Mouse (Mus musculus): ENCODE data around the gene Fam69b.

Gene Fam69b

GRCm38 (mm10) chr2:26598462-26598861 is 29.8 kb upstream of the Fam69b start:
- no peak for DNase-seq (ENCODE audit: low spot score)

- no peak for DNase-seq (ENCODE audit: low spot score)
Measured at GRCm38 (mm10) chr2:26599965-26600364, 28.3 kb upstream of the Fam69b start.

- no peak for DNase-seq (ENCODE audit: low spot score)
Measured at GRCm38 (mm10) chr2:26600664-26601063, 27.6 kb upstream of the Fam69b start.

- no peak for DNase-seq (ENCODE audit: low spot score)
Measured at GRCm38 (mm10) chr2:26601595-26601994, 26.7 kb upstream of the Fam69b start.

GRCm38 (mm10) chr2:26602631-26603030 is 25.6 kb upstream of the Fam69b start:
- DNase-seq (ENCODE audit: low spot score): no peak

- no peak for DNase-seq (ENCODE audit: low spot score)
Measured at GRCm38 (mm10) chr2:26603159-26603558, 25.1 kb upstream of the Fam69b start.

- DNase-seq (ENCODE audit: low spot score): no peak
Measured at GRCm38 (mm10) chr2:26603720-26604671, 24.3 kb upstream of the Fam69b start, which contains the start of gene Agpat2. Gene Agpat2 (minus strand): TSS chr2:26604417.

GRCm38 (mm10) chr2:26605331-26605730 is 22.9 kb upstream of the Fam69b start:
- no peak for DNase-seq (ENCODE audit: low spot score)

- no peak for DNase-seq (ENCODE audit: low spot score)
Measured at GRCm38 (mm10) chr2:26606579-26606978, 21.7 kb upstream of the Fam69b start.

GRCm38 (mm10) chr2:26607056-26607910 is 21.0 kb upstream of the Fam69b start:
- no peak for DNase-seq (ENCODE audit: low spot score)

- no peak for DNase-seq (ENCODE audit: low spot score)
Measured at GRCm38 (mm10) chr2:26608781-26609180, 19.5 kb upstream of the Fam69b start.

- no peak for DNase-seq (ENCODE audit: low spot score)
Measured at GRCm38 (mm10) chr2:26609261-26609661, 19.0 kb upstream of the Fam69b start.

- DNase-seq (ENCODE audit: low spot score): no peak
Measured at GRCm38 (mm10) chr2:26610526-26610925, 17.7 kb upstream of the Fam69b start.

- DNase-seq (ENCODE audit: low spot score): no peak
Measured at GRCm38 (mm10) chr2:26611054-26611453, 17.2 kb upstream of the Fam69b start.

- no peak for DNase-seq (ENCODE audit: low spot score)
Measured at GRCm38 (mm10) chr2:26611896-26612295, 16.4 kb upstream of the Fam69b start.

- no peak for DNase-seq (ENCODE audit: low spot score)
Measured at GRCm38 (mm10) chr2:26614903-26615302, 13.4 kb upstream of the Fam69b start.

GRCm38 (mm10) chr2:26615459-26616124 is 12.7 kb upstream of the Fam69b start:
- no peak for DNase-seq (ENCODE audit: low spot score)

- DNase-seq (ENCODE audit: low spot score): no peak
Measured at GRCm38 (mm10) chr2:26617331-26617730, 10.9 kb upstream of the Fam69b start.

- DNase-seq (ENCODE audit: low spot score): no peak
Measured at GRCm38 (mm10) chr2:26617928-26618327, 10.3 kb upstream of the Fam69b start.

- DNase-seq (ENCODE audit: low spot score): no peak
Measured at GRCm38 (mm10) chr2:26621246-26621645, 7.0 kb upstream of the Fam69b start.

GRCm38 (mm10) chr2:26622984-26623383 is 5.3 kb upstream of the Fam69b start:
- DNase-seq (ENCODE audit: low spot score): no peak

GRCm38 (mm10) chr2:26625419-26625818 is 2.8 kb upstream of the Fam69b start:
- no peak for DNase-seq (ENCODE audit: low spot score)
